Mouse (Mus musculus) hindbrain, embryonic 10.5 days (tissue): Measurements from ENCODE around the gene Gmeb1. TPM values are rescaled to one million over a fixed set of nuclear protein-coding genes. Genes with fewer than 3 reads are reported as not detected.

Source experiments
- polyA plus RNA-seq: library from polyadenylated mRNA; unstranded; fragments of >200 nt; fragmentation: Nextera tagmentation; extraction: Ambion mirVana; gene quantifications from 2 replicates; pipeline ENCODE4 v1.2.1, GENCODE M21; 2016

Gene Gmeb1
- polyA plus RNA-seq, 1 experiment from 2014 or later: 45.3 TPM

Other genes starting within 250 kb of the Gmeb1 start
- 0.14 TPM in 1 of 2 replicates, not detected in the other for gene Gm10300, start 186.9 kb downstream of the Gmeb1 start, polyA plus RNA-seq
- 154 and 173 TPM in 2 replicates for gene Epb41, start 186.3 kb downstream of the Gmeb1 start, polyA plus RNA-seq
- 0.07 and 0.20 TPM in 2 replicates for gene Oprd1, start 117.1 kb downstream of the Gmeb1 start, polyA plus RNA-seq
- gene Ythdf2, start 49.3 kb downstream of the Gmeb1 start, polyA plus RNA-seq: 136 and 142 TPM in 2 replicates
- gene Taf12, start 12.8 kb upstream of the Gmeb1 start, polyA plus RNA-seq: 60.9 and 62.1 TPM in 2 replicates
- 0.77 and 0.96 TPM in 2 replicates for gene Rab42, start 41.8 kb upstream of the Gmeb1 start, polyA plus RNA-seq
- gene Trnau1ap, start 67.9 kb upstream of the Gmeb1 start, polyA plus RNA-seq: 90.6 and 91.5 TPM in 2 replicates
- gene Rcc1, start 92.0 kb upstream of the Gmeb1 start, polyA plus RNA-seq: 116 and 157 TPM in 2 replicates
- 24.2 and 25.5 TPM in 2 replicates for gene Phactr4, start 160.9 kb upstream of the Gmeb1 start, polyA plus RNA-seq
- gene Med18, start 202.3 kb upstream of the Gmeb1 start, polyA plus RNA-seq: 29.0 and 33.3 TPM in 2 replicates
- 12.9 and 13.0 TPM in 2 replicates for gene Sesn2, start 248.9 kb upstream of the Gmeb1 start, polyA plus RNA-seq